Mouse (Mus musculus) thymus, adult 2 months (tissue): ENCODE results near the gene Gm15737.

ENCODE experiments used
- CTCF ChIP-seq: fragments of 200-500 bp; IDR thresholded peaks from 2 replicates; pipeline ENCODE4 v1.5.1; 2012; ENCODE audit warnings: mild to moderate bottlenecking, control low read depth, low read length, moderate library complexity, borderline replicate concordance; ENCODE audit not compliant: control insufficient read depth, poor library complexity, insufficient read depth; ENCODE audit errors: extremely low read depth
- POLR2A ChIP-seq: fragments of 200-500 bp; IDR thresholded peaks from 2 replicates; pipeline ENCODE4 v1.6.1; 2012; ENCODE audit warnings: mild to moderate bottlenecking, low read length, control low read depth, moderate library complexity; ENCODE audit not compliant: control insufficient read depth, poor library complexity, insufficient read depth; ENCODE audit errors: extremely low read depth

DNA sequence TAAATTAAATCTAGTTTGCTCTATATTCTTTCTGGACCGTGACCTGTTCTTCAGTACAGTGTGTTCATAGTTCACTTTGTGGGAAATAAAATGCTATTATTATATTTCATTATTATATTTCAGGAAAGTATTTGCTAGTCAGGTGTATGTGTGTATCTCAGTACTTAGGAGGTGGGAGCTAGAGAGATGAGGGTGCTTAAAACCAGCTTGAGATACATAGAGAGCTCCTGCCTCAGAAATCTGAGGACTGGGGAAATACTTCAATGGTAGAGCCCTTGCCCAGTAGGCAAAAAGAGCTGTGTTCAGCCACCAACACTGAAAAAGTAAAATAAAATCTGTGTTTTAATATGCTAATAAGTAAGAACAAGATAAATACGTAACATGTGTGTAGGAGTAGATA, 6.2 kb downstream of the Gm15737 start:
- no peak for TF ChIP-seq CTCF
- TF ChIP-seq POLR2A = no peak
